12 mouse cellular contexts compared by ENCODE assay signal in genomic region chr13:97282911-97283281, GRCm38 (mm10). TPM values are rescaled to one million over a fixed set of nuclear protein-coding genes. Genes with fewer than 3 reads are reported as not detected.
A peak's percentile ranks its signal among the peaks of the same experiment; 100 is the strongest.
DNase-seq lines count a peak whose midpoint lies in the region; ATAC-seq and TF ChIP-seq lines count a peak whose summit lies in the region.
"Had no signal": no experiment of that assay in that cellular context is flagged by ENCODE, and none has a peak within 500 bp of the region (broad histone marks: within the 10 kb centered on the region; RNA-seq: fewer than 3 reads in every experiment).

No protein-coding gene starts in this region.

- H3K9ac ChIP-seq in forebrain, postnatal 0 days, result no peak overlapping the region
- H3K9ac ChIP-seq in intestine, embryonic 14.5 days (ENCODE audit: low read length), result no peak overlapping the region
- H3K9ac ChIP-seq in midbrain, postnatal 0 days (replicated peaks; ENCODE audit: low read length, poor library complexity, severe bottlenecking), result no peak overlapping the region
- H3K9ac ChIP-seq: liver, embryonic 13.5 days had no signal

- H3K9me3 ChIP-seq in forebrain, embryonic 10.5 days, result no peaks in the 10 kb centered on the region
- no peaks in the 10 kb centered on the region for H3K9me3 ChIP-seq in forebrain, postnatal 0 days (ENCODE audit: low read length)
- no peaks in the 10 kb centered on the region for H3K9me3 ChIP-seq in intestine, embryonic 14.5 days (ENCODE audit: control insufficient read depth, low read length)
- no peaks in the 10 kb centered on the region for H3K9me3 ChIP-seq in midbrain, postnatal 0 days (ENCODE audit: low read length)
- H3K9me3 ChIP-seq: liver, embryonic 13.5 days; neural tube, embryonic 12.5 days had no signal

- no peak for ATAC-seq in forebrain, postnatal 0 days
- no peak for ATAC-seq in intestine, embryonic 14.5 days (replicated peaks; ENCODE audit: low FRiP score, low TSS enrichment, low read depth)
- ATAC-seq in midbrain, postnatal 0 days (ENCODE audit: low FRiP score), result no peak
- ATAC-seq in megakaryocyte, adult 5-6 weeks (ENCODE audit: poor library complexity, severe bottlenecking), result no peak

- no peaks in the 10 kb centered on the region for H3K36me3 ChIP-seq in forebrain, embryonic 10.5 days (replicated peaks)
- H3K36me3 ChIP-seq in forebrain, postnatal 0 days (ENCODE audit: insufficient read depth), result no peaks in the 10 kb centered on the region
- no peaks in the 10 kb centered on the region for H3K36me3 ChIP-seq in intestine, embryonic 14.5 days (ENCODE audit: control insufficient read depth, insufficient read depth, low read length)
- H3K36me3 ChIP-seq in midbrain, postnatal 0 days (ENCODE audit: insufficient read depth, low read length), result no peaks in the 10 kb centered on the region
- H3K36me3 ChIP-seq: liver, embryonic 13.5 days; neural tube, embryonic 12.5 days had no signal

- H3K4me3 ChIP-seq in forebrain, embryonic 10.5 days, result peak overlapping the region; percentile 33; the same call in 1 of the 2 replicates
- H3K4me3 ChIP-seq in forebrain, postnatal 0 days (ENCODE audit: low read depth, low read length), result no peak overlapping the region
- H3K4me3 ChIP-seq in lung, adult 2 months (replicated peaks; ENCODE audit: extremely low read depth, low read depth, low read length), result no peak overlapping the region
- no peak overlapping the region for H3K4me3 ChIP-seq in intestine, embryonic 14.5 days (ENCODE audit: low read depth, low read length)
- H3K4me3 ChIP-seq in midbrain, postnatal 0 days (ENCODE audit: low read depth, low read length), result no peak overlapping the region
- H3K4me3 ChIP-seq: liver, embryonic 13.5 days had no signal

- 0 out of 2 replicates have a peak overlapping the region, but pooled peaks have one; percentile 52 for H3K27ac ChIP-seq in forebrain, embryonic 10.5 days
- no peak overlapping the region for H3K27ac ChIP-seq in forebrain, postnatal 0 days (ENCODE audit: low read depth, low read length)
- no peak overlapping the region for H3K27ac ChIP-seq in intestine, embryonic 14.5 days (ENCODE audit: low read depth)
- no peak overlapping the region for H3K27ac ChIP-seq in midbrain, postnatal 0 days (ENCODE audit: low read depth, low read length)
- H3K27ac ChIP-seq: liver, embryonic 13.5 days; neural tube, embryonic 12.5 days had no signal

- no peak overlapping the region; the same call in 1 of the 2 replicates for H3K4me2 ChIP-seq in forebrain, postnatal 0 days (ENCODE audit: low read depth)
- peak overlapping the region; percentile 53 for H3K4me2 ChIP-seq in intestine, embryonic 14.5 days (ENCODE audit: low read length)
- 0 out of 2 replicates have a peak overlapping the region, but pooled peaks have one; percentile 6 for H3K4me2 ChIP-seq in midbrain, postnatal 0 days (ENCODE audit: low read depth, low read length, poor library complexity, severe bottlenecking)

- TF ChIP-seq CTCF in forebrain, postnatal 0 days (IDR thresholded peaks at IDR 0.05; ENCODE audit: low read depth), result no peak
- no peak for TF ChIP-seq CTCF in lung, adult 2 months (IDR thresholded peaks at IDR 0.05; ENCODE audit: insufficient read depth, low read length)
- no peak for TF ChIP-seq CTCF in midbrain, postnatal 0 days (IDR thresholded peaks at IDR 0.05)

- H3K4me1 ChIP-seq in forebrain, embryonic 10.5 days, result peaks cover 16% of the 10 kb centered on the region
- H3K4me1 ChIP-seq in forebrain, postnatal 0 days (ENCODE audit: insufficient read depth), result no peaks in the 10 kb centered on the region
- H3K4me1 ChIP-seq in lung, adult 2 months (ENCODE audit: control insufficient read depth, insufficient read depth, low read length), result no peaks in the 10 kb centered on the region; the same call in 1 of the 2 replicates
- H3K4me1 ChIP-seq in intestine, embryonic 14.5 days (replicated peaks; ENCODE audit: control insufficient read depth, insufficient read depth, low read length), result peaks cover 7% of the 10 kb centered on the region
- H3K4me1 ChIP-seq in midbrain, postnatal 0 days (ENCODE audit: insufficient read depth, low read length), result peaks cover 6% of the 10 kb centered on the region; the same call in 1 of the 2 replicates
- H3K4me1 ChIP-seq: liver, embryonic 13.5 days had no signal

- 6% methylated on average over 9 of the region's 9 CpGs for WGBS in forebrain, embryonic 10.5 days
- 11% methylated on average over 9 of the region's 9 CpGs for WGBS in forebrain, postnatal 0 days
- 34% methylated on average over 9 of the region's 9 CpGs for WGBS in lung, adult 2 months
- whole genome bisulfite sequencing in intestine, embryonic 14.5 days, result 11% methylated on average over 9 of the region's 9 CpGs
- 18% methylated on average over 9 of the region's 9 CpGs for WGBS in midbrain, postnatal 0 days

- TF ChIP-seq POLR2A in lung, adult 2 months (IDR thresholded peaks at IDR 0.05; ENCODE audit: borderline replicate concordance, extremely low read depth, low read depth, low read length), result no peak

- no peak for DNase-seq in forebrain, embryonic 10.5 days (ENCODE audit: extremely low spot score, low spot score)
- DNase-seq in forebrain, postnatal 0 days, result no peak
- peak; percentile 7 for DNase-seq in lung, adult 2 months
- DNase-seq in lung, postnatal 10 days, result no peak
- DNase-seq in intestine, embryonic 14.5 days (ENCODE audit: low spot score), result no peak
- DNase-seq in midbrain, postnatal 0 days (ENCODE audit: low spot score), result no peak
- DNase-seq in right cerebral cortex, adult 18-20 months, result no peak
- DNase-seq: heart, postnatal 36 days; layer of hippocampus, adult 9-11 months; liver, embryonic 13.5 days had no signal

- H3K27me3 ChIP-seq in forebrain, embryonic 10.5 days (ENCODE audit: poor library complexity, severe bottlenecking), result peaks cover 49% of the 10 kb centered on the region
- H3K27me3 ChIP-seq in forebrain, postnatal 0 days (ENCODE audit: insufficient read depth, low read length), result no peaks in the 10 kb centered on the region
- H3K27me3 ChIP-seq in intestine, embryonic 14.5 days (replicated peaks; ENCODE audit: control insufficient read depth, insufficient read depth, low read length), result 0 out of 2 replicates have a peak, but pooled peaks cover 3% of the 10 kb centered on the region
- H3K27me3 ChIP-seq in midbrain, postnatal 0 days (ENCODE audit: insufficient read depth, low read length), result no peaks in the 10 kb centered on the region

RNA-seq across cellular contexts. Expression of gene Enc1, which starts 42.0 kb away (rescaled TPM):
- 7.8 and 10.0 TPM in 2 replicates for polyA plus RNA-seq in forebrain, embryonic 10.5 days (2016; fragmentation: Nextera tagmentation; extraction: Ambion mirVana)
- total RNA-seq in forebrain, postnatal 0 days (2014; rRNA removed), result 423 and 513 TPM in 2 replicates
- 76.8 and 80.3 TPM in 2 replicates for polyA plus RNA-seq in forebrain, postnatal 0 days (2015; fragmentation: Nextera tagmentation; extraction: Ambion mirVana)
- 7.3 and 8.5 TPM in 2 replicates for polyA plus RNA-seq in lung, adult 2 months (2012; rRNA removed)
- 6.6 and 8.2 TPM in 2 replicates for polyA plus RNA-seq in intestine, embryonic 14.5 days (2014; fragmentation: Nextera tagmentation; extraction: Ambion mirVana)
- total RNA-seq in midbrain, postnatal 0 days (2014; rRNA removed), result 326 and 348 TPM in 2 replicates
- 54.0 and 54.2 TPM in 2 replicates for polyA plus RNA-seq in midbrain, postnatal 0 days (2015; fragmentation: Nextera tagmentation; extraction: Ambion mirVana)
- total RNA-seq in megakaryocyte, adult 5-6 weeks (2015), result 2.0 and 3.0 TPM in 2 replicates
- 2.3 and 3.5 TPM in 2 replicates for total RNA-seq in megakaryocyte, adult 5-6 weeks (2017)
